Mouse (Mus musculus): ENCODE measurements around the gene Fosb.

Fosb gene

GRCm38 (mm10) chr7:19281680-19282304 is 28.1 kb downstream of the Fosb start:
- peak; percentile 72 for DNase-seq (ENCODE audit: low read depth)

GRCm38 (mm10) chr7:19279581-19280114 is 30.2 kb downstream of the Fosb start, which contains the start of gene Ppm1n:
TSS of gene Ppm1n (minus strand) at chr7:19280064.
- DNase-seq (ENCODE audit: low read depth): no peak

GRCm38 (mm10) chr7:19279052-19279451 is 30.8 kb downstream of the Fosb start:
- DNase-seq (ENCODE audit: low read depth): no peak

- DNase-seq (ENCODE audit: low read depth): peak; percentile 74
Measured at GRCm38 (mm10) chr7:19276253-19276652, 33.6 kb downstream of the Fosb start.

- DNase-seq (ENCODE audit: low read depth): peak; percentile 92
Measured at GRCm38 (mm10) chr7:19272173-19272764, 37.6 kb downstream of the Fosb start.

GRCm38 (mm10) chr7:19271238-19272172 is 38.3 kb downstream of the Fosb start, which contains the start of gene Vasp:
TSS of gene Vasp (minus strand) at chr7:19271817.
- peak; percentile 91 for DNase-seq (ENCODE audit: low read depth)

GRCm38 (mm10) chr7:19270509-19271237 is 39.2 kb downstream of the Fosb start:
- DNase-seq (ENCODE audit: low read depth): peak; percentile 48

- peak; percentile 88 for DNase-seq (ENCODE audit: low read depth)
Measured at GRCm38 (mm10) chr7:19269721-19270441, 40.0 kb downstream of the Fosb start.

- DNase-seq (ENCODE audit: low read depth): peak; percentile 81
Measured at GRCm38 (mm10) chr7:19268993-19269681, 40.7 kb downstream of the Fosb start.

GRCm38 (mm10) chr7:19267051-19267450 is 42.8 kb downstream of the Fosb start:
- peak; percentile 83 for DNase-seq (ENCODE audit: low read depth)

- DNase-seq (ENCODE audit: low read depth): peak; percentile 87
Measured at GRCm38 (mm10) chr7:19265928-19266822, 43.7 kb downstream of the Fosb start.

- no peak for DNase-seq (ENCODE audit: low read depth)
Measured at GRCm38 (mm10) chr7:19265147-19265546, 44.7 kb downstream of the Fosb start.

- no peak for DNase-seq (ENCODE audit: low read depth)
Measured at GRCm38 (mm10) chr7:19258336-19258735, 51.5 kb downstream of the Fosb start.

- DNase-seq (ENCODE audit: low read depth): peak; percentile 87
Measured at GRCm38 (mm10) chr7:19257390-19258022, 52.3 kb downstream of the Fosb start.

GRCm38 (mm10) chr7:19256567-19256966 is 53.3 kb downstream of the Fosb start:
- no peak for DNase-seq (ENCODE audit: low read depth)

GRCm38 (mm10) chr7:19255395-19255794 is 54.5 kb downstream of the Fosb start:
- DNase-seq (ENCODE audit: low read depth): no peak

GRCm38 (mm10) chr7:19253437-19253836 is 56.4 kb downstream of the Fosb start:
- DNase-seq (ENCODE audit: low read depth): no peak

Data from 416B (cell line).